ENCODE assay signal across 12 mouse cellular contexts in the genomic region with DNA sequence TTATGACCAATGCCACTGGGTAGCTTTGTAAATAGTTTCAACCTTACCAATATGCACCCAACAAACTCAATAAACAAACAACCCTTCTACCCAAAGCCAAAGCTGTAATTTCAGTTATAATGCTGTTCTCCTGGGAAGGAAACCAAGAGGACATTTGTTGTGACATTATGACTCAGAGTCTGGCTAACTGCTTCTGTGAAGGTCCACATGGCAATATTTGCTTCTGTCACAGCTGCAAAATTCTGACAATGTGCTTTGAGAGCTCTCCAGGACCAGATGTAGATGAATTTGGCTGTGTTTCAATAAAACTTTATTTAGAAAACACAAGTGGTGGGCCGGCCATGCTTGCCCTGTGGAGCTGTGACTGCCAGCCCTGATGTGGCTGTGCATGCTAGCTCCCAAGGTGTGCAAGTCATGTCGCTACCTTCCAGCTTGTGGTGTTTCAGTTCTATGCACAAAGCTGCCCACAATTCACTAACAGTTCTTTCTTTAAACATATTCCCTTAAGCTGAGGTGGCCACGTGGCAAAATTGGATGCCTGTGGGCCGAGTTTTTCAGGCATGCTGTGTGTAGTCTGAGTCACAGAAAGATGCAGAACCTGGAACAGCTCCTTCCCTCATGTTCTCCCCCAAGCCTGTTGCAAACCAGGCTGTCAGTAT. TPM values are rescaled to one million over a fixed set of nuclear protein-coding genes. Genes with fewer than 3 reads are reported as not detected.
DNase-seq lines count a peak whose midpoint lies in the region; TF ChIP-seq lines count a peak whose summit lies in the region.
"Had no signal": no experiment of that assay in that cellular context is flagged by ENCODE, and none has a peak within 500 bp of the region (broad histone marks: within the 10 kb centered on the region; RNA-seq: fewer than 3 reads in every experiment).

No protein-coding gene starts in this region.

- H3K36me3 ChIP-seq in heart, embryonic 10.5 days, result no peaks in the 10 kb centered on the region
- H3K36me3 ChIP-seq: heart, embryonic 13.5 days had no signal

- TF ChIP-seq CTCF in layer of hippocampus, adult 2 months (conservative IDR thresholded peaks at IDR 0.05), result no peak

- no peak overlapping the region for H3K27ac ChIP-seq in heart, embryonic 10.5 days
- peak overlapping the region; percentile 32; the same call in 1 of the 2 replicates for H3K27ac ChIP-seq in layer of hippocampus, adult 2 months
- H3K27ac ChIP-seq: heart, embryonic 13.5 days had no signal

- H3K9me3 ChIP-seq in heart, embryonic 10.5 days, result no peaks in the 10 kb centered on the region
- H3K9me3 ChIP-seq: heart, embryonic 13.5 days had no signal

- WGBS in heart, embryonic 10.5 days, result 77% methylated on average over 4 of the region's 4 CpGs

- H3K4me3 ChIP-seq in heart, embryonic 10.5 days, result no peak overlapping the region
- no peak overlapping the region for H3K4me3 ChIP-seq in layer of hippocampus, adult 2 months
- H3K4me3 ChIP-seq: heart, embryonic 13.5 days had no signal

- H3K27me3 ChIP-seq in heart, embryonic 10.5 days (ENCODE audit: insufficient read depth, poor library complexity, severe bottlenecking), result 0 out of 2 replicates have a peak, but pooled peaks cover 19% of the 10 kb centered on the region

- DNase-seq in heart, adult 8-10 months (ENCODE audit: low spot score), result peak; percentile 64
- DNase-seq in heart, embryonic 10.5 days (ENCODE audit: low spot score), result no peak
- DNase-seq in adrenal gland, postnatal 36 days, result peak; percentile 13 to 32
- peak; percentile 61 to 62 for DNase-seq in layer of hippocampus, adult 2 months (ENCODE audit: low spot score in 2 of 2)
- peak; percentile 52 for DNase-seq in lung, postnatal 25 days (ENCODE audit: low spot score)
- no peak for DNase-seq in testis, postnatal 10 days (ENCODE audit: low spot score)
- no peak for DNase-seq in embryo, embryonic 11 days
- no peak for DNase-seq in neural tube, embryonic 10.5 days (ENCODE audit: extremely low spot score, low spot score)
- DNase-seq: kidney, postnatal 10 days; liver, postnatal 0 days; thymus, postnatal 14 days had no signal

- H3K4me1 ChIP-seq in heart, embryonic 10.5 days, result no peaks in the 10 kb centered on the region
- H3K4me1 ChIP-seq: heart, embryonic 13.5 days had no signal

RNA-seq across cellular contexts. Expression of a gene that starts 52.4 kb away (rescaled TPM):
- total RNA-seq in heart, adult 8-10 months (2022), result 1 to 10 TPM; 1.4 to 2.0 (median 1.6) TPM
- polyA plus RNA-seq in heart, embryonic 10.5 days (2016; fragmentation: Nextera tagmentation; extraction: Ambion mirVana), result 5.0 and 7.8 TPM in 2 replicates
- 1 to 10 TPM; 5.5 to 5.8 TPM for total RNA-seq in adrenal gland, postnatal 36 days (2021)
- 10 to 100 TPM; 79.7 to 81.8 TPM for total RNA-seq in layer of hippocampus, adult 2 months (2021)

RNA-seq across cellular contexts. Expression of a gene that starts 52.7 kb away (rescaled TPM):
- 10 to 100 TPM; 31.1 to 38.4 (median 35.6) TPM for total RNA-seq in heart, adult 8-10 months (2022)
- 61.4 and 91.2 TPM in 2 replicates for polyA plus RNA-seq in heart, embryonic 10.5 days (2016; fragmentation: Nextera tagmentation; extraction: Ambion mirVana)
- 10 to 100 TPM; 55.2 to 58.6 TPM for total RNA-seq in adrenal gland, postnatal 36 days (2021)
- 10 to 100 TPM; 65.1 to 66.1 TPM for total RNA-seq in layer of hippocampus, adult 2 months (2021)

Comparison
In these comparisons a context has a peak if more than half of its experiments do, and no peak if none do; other contexts are left out.
1. DNase-seq: peak in heart, adult 8-10 months (single experiment), adrenal gland, postnatal 36 days (2 of 2), layer of hippocampus, adult 2 months (2 of 2) and lung, postnatal 25 days (single experiment); none in heart, embryonic 10.5 days (single experiment), testis, postnatal 10 days (single experiment), embryo, embryonic 11 days (single experiment) and neural tube, embryonic 10.5 days (single experiment).
2. RNA of a gene that starts 52.4 kb away (total RNA-seq): 79.7 to 81.8 TPM in layer of hippocampus, adult 2 months; 5.5 to 5.8 TPM in adrenal gland, postnatal 36 days and 1.4 to 2.0 TPM in heart, adult 8-10 months; every median in the first group is over 10 times any median in the second.